Mouse (Mus musculus): Measurements from ENCODE around the gene Ifnar2.

Ifnar2 gene

DNA sequence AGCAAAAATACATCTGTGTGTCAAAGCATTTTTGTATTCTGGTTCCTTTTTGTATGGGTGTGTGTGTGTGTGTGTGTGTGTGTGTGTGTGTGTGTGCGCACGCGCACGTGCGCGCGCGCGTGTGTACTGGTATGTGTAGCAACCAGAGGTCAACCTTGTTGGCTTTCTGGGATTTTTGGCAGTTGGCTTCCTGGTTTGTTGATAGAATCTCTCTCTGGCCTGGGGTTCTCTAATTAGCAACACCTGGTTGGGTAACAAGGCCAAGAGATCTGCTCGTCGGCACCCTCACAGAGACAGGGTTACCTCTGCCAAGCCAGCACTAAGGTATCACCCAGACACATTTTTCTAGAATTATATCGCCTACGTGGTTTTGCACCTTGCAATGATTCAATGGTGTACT lies 13.1 kb upstream of the Ifnar2 start:
- DNase-seq = no peak

DNA sequence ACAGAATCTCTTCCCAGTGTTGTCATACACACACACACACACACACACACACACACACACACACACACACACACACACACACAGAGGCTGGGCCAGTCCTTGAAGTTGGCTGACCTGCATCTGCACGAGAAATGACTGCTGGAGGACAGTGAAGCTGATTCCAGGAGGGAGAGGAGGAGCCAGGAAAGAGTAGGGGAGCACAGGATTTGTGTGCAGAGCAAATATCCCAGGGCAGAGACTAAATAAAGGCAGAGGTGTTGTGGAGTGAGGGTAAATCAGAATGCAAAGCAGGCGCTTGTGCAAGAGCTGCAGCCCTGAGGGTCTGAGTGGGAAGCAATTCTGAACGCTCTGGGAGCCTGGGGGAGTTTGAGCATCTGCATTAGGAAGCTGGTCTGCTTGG lies 12.4 kb upstream of the Ifnar2 start:
- DNase-seq = no peak

DNA sequence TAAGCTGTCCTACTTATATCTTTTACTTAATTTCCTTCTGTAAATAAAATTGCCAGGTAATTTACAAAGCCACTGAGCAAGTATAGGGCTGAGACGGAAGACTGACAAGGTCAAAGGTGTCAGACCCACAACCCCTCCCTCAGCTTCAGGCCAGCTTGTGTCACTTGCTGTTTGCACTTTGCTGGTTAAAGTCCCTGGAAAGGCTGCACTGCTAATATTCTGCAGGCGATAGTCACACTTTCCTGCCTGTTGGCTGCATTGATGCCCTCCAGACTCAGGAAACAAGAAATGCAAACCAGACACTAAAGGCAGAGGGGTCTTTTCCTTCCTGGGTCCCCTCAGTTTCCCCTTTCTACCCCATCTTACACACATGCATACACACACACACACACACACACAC lies 10.6 kb upstream of the Ifnar2 start:
- DNase-seq = no peak

DNA sequence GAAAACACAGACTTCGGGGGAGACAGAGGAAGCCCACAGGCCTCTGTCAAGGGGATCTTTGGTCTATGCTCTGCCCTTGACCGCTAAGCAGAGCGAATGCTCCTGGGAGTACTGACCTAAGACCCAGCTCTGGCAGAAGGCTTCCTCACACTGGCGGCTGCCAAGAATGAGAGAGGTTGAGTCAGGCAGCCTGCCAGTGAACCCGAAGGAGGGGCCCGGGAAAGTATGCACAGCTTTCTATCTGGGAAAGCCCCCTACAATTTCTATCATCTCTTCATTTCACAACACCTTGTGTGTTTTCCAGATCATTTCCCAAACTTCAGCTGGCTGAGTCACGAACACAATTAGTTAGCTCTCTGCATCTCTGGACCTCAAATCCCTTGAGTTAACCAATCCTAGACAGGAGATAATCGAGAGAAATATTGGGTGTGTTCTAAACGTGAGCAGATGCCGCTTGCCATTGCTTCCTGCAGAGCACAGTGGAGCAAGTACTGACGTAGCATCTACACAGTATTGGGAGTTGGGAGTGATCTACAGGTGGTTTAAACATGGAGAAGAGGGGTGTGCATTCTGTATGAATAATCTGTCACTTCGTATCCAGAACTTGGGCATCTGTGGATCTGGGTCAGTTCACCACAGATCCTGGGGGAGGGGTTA lies 9.8 kb upstream of the Ifnar2 start:
- DNase-seq = no peak

DNA sequence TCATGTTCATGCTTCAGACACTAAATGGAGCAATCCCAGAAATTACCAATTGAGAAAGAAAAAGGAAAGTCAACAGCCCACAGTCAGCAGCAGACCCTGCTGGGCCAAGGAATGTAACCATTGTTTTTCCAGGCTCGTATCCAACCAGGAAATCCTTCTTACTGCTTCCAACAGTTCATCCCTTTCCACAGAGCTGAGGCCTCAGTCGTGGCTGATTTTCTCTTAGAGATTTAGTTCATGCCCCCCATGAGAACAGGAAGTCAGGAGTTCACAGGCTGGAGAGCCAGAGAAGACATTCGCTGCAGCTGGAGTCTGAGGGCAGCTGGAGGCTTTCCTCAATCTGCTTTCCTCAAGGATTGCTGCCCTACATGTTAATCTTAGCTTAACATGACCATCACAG lies 9.1 kb upstream of the Ifnar2 start:
- DNase-seq = no peak

DNA sequence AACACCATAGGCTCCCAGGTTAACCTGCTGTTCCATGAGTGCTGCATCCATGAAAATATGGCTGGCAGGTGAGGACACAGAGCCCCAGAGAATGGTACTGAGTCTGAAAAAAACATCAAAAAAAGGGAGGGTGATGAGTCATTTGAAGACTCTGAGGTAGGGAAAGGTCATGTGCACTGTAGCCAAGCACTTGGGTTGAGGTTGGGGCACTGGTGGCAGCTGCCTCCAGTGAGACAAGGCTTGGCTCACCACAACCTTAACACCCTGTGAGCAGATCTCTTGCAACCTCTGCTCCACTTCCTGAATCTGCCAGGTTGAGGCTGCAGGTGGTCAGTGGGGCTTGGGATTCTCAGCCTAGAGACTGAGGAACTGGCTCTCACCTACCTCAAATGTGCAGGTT lies 6.0 kb upstream of the Ifnar2 start:
- DNase-seq = peak; percentile 62

DNA sequence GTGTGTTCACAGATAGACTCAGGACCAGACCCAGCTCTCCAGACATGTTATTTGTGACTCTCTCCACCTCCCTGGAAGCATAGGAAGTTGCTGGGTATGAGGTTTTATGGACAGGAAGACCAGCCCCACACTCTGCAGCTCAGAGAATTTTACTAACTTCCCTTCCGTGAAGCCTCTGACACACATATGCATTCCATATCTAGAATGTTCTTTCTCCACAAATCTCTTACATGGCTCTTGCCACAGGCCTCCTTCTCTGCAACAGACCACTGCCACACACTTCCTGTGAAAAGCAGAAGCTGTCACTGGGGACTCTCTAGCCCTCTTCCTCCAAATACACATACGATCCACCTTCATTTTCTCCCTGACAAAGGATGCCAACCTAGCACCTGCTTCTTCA lies 5.5 kb upstream of the Ifnar2 start:
- DNase-seq = no peak

DNA sequence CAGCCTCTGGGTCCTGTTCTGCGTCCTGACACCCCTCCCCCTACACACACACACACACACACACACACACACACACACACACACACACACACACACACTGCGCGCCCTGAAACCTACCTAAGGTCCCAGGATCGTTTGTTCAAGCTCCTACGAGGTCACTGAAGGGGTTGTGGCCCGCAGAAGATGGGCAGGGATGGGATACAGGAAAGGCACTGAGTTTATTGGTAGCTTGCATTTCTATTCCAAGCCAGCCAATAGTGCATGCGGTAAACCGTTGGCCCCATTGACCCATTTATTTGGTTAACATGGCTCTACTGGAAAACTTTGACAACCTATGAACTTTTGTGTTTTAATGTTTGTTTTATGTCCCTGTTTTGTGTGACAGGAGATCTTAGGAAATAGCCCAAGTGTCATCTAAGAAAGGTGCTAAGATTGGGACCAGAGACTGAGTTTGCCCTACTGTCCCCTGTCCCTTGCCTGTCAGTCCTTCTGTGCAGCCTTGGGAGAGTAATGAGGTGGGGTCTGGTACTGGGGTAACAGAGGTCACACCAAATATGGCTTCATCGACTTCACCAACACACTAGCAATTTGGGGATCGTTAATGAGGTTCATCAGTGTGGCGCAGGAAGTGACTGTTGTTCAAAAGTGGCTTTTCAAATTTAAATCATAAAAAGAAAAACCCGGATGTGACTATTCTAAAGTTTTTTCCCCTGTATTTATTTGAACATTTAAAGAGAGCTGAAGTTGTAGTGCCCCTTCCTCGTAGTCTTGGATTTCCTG lies 1.1 kb downstream of the Ifnar2 start:
- peak; percentile 26 for DNase-seq

DNA sequence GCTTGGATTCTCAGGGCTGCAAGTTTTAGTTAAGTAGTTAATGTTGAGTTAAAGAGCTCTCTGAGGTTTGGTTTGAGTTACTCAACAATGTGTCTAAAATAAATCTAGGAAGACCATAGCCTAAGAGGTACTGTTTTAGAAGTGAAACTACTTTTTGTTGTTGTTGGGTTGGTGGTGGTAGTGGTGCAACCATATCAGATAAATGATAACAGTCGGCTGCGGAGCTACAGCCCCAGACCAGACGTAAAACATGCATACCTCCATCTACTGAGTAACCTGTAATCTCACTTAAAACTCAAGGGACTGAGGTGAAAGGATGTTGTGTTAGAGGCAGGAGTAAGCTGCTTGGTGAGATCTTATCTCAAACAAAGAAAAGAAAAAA lies 1.7 kb downstream of the Ifnar2 start:
- DNase-seq = no peak

DNA sequence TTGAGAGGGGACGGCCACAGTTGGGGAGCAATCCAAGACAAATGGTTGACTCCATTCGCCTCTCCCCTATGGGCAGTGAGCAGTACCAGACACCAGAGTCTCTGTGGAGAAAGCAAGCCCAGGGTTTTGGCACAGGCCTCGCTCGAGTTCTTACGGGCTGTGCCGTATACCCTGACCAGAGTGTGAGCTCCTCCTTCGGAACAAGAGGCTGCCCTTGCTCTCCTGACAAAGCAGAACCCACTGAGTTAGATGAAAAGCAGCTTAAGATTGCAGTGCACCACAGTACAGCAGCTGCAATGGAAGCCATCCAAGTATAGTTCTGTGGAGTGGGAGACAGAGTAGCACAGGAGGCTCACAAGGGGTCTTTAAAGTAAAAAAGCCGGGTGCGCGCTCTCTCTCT lies 4.1 kb downstream of the Ifnar2 start:
- no peak for DNase-seq

DNA sequence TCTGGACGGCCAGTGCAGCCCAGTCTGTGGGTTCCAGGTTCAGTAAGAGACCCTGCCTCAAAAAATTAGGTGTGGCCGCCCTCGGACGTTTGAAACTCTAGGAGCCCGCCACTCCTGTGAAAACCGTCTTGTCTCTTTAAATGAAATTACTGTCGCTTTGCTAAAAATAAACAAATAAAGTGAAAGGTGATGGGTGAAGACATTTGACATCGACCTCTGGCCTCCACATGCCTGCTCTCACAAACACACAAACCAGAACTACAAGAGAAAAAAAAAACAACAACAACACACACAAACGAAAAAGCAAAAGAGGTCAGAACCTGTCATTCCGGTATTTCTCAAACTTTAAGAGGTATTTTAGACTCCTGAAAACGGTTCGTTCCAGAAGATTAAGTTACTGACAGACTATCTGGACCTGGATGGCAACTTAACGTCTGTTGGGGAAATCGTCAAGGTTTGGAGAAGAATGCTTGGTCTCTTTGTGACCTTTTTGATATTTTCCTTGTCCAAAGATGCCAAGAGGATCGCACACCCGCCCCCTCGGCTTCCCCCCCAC lies 5.9 kb downstream of the Ifnar2 start:
- no peak for DNase-seq

DNA sequence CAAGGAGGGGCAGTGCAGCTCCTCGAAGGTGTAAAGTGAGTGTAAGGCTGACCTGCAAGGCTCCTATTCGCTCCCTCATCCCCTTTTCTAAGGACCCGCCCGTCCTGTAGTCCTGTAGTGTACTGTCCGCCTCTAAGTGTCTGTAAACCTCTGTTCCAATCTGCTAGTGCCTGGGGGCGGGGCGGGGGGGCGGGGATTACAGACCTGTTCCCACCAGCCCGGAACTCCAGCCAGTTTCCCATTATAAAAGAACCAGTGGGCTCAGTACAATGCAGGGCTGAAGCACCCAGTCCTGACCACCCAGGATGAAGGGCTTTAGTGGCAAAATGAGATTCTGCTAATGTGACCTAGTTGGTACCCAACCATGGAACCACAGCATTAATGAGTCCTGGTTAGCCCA lies 6.4 kb downstream of the Ifnar2 start:
- DNase-seq = no peak

DNA sequence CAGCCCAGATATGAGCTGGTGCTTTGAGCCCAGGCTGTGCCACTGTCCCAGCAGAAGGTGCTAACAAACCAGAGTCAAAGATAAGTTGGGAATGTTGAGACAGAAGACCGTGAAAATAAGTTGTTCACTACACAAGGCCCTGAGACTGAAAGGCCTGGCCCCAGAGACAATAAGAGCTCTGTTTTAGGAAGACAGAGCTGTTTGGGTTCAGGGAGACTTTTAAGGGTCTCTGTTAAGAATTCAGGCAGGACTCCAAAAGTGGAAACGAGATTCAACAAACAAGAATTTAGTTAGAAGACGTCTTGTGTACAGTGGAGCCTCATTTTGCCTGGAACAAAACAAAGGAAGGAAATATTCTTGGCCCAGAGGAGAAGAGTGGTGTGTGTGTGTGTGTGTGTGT lies 6.8 kb downstream of the Ifnar2 start:
- no peak for DNase-seq

DNA sequence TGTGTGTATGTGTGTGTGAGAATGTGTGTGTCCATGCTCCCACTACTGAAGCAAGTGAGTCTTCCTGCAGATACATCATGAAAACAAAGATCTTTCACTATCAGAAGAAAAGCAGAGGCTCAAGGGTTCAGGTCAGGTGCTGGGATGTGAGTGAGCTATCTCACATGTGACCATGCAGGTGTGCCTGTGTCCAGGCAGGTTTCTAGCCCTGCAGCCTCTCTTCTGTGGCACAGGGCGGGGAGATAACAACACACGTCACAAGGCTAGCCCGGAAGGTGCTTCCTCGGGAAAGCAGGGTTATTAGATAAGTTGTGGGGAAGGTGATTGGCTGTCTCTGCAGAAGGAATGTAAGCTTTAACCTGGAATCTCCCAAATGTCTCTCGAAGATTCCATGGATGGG lies 7.6 kb downstream of the Ifnar2 start:
- no peak for DNase-seq

DNA sequence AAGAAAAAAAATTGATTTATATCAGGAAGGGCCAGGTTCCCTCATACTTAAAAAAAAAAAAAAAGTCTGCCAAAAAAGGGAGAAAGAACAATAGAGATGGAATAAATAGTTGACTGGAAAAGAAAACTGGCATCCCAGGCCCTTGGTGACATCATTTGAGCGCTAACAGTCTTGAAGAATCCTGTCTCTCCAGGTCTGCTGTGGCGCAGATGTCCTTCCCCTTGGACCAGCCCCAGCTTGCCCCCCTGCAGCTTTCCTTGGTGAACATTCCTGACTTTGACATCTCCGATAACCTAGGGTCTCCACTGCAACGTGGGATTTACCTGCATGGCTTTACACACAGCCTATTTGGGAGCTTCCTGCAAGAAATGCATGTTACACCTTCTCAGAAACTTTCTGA lies 9.0 kb downstream of the Ifnar2 start:
- DNase-seq = no peak

DNA sequence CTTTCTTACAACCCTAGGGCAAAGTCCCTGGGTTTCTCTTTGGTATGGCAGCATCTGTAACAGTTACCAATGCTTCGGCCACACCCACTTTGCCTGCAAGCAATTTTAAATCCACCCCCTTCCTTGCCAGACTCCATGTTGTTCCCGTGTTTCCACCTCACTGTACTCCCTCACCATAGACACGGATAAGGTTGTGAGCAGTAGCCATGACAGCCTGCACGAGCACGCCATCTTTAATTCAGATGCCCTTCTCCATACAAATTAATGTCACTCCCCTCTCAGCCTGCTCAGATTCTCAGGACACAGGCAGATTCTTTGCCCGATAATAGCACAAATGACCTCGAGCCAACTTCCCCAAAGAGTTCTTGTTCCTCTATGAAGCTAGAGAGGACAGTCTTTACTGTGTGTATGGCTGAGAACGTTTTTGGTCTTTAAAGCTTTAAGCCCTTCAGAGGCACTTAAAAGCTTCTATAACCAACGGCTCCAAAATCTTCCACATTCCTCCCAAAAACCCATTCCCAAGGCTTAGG lies 9.7 kb downstream of the Ifnar2 start:
- DNase-seq = no peak

DNA sequence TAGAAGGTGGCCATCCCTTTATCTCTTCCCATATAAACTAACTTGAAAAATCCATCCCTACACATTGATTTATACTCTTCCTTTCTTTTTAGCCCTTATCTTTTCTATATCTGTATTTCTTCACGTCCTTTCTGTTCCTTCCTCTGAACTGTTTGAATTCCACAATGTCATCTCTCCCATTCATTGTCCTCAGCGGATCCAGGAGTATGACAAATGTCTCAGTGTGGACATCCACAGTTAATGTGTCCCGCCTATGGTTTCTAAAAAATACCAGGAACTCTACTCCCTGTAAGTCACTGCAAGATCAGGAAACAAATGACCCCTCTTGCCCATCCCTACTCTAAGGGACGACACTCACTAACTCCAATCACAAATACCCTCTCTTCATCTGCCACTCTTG lies 11.6 kb downstream of the Ifnar2 start:
- no peak for DNase-seq

DNA sequence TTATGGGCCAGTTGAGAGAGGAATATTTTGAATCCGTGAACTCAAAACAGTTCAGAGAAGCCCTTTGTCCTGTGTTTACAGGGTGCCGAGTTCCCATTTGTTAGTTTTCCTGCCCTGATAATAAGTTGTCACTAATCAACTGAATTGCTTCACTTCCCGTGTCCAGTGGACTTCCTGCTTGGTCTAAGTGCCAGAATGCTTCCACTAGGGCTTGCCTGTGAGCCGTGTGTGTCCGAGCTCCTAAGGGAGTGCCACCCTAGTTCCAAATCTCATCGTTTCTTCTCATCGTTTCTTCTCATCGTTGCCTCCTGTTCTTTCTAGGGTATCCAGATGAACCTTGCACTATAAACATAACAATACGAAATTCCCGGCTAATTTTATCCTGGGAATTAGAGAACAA lies 13.0 kb downstream of the Ifnar2 start:
- no peak for DNase-seq

DNA sequence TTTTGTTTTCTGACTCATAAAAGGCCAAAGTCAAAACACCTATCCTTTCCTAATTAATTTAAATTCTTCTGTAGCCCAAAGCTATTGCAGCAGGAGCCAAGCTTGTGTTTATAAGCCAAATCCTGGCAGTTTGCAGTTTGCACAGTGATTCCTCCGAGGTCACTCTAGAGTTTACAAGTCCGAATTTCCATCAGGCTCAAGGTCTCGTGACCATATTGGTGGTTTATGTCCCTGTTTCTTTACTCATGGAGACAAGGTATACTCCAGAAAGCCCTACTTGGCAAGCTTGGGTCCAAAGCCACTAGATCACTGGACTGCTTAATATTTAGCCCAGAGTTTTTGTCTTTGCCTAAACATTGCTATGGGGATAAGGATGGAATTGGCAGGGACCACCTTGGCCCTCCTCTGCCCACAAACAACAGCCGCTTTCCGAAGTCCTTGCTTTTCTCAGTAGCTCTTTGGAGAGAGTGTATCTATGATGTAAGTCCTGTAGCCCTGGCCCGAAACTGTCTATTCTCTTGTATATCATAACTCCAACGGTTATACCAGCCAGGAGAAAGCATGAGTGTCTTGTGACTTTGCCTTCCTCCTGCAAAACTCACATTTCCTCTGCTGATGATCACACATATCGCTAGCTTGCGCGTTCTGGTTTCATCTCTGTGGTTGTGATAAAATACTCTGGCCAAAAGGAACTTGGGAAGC lies 14.0 kb downstream of the Ifnar2 start:
- DNase-seq = no peak

DNA sequence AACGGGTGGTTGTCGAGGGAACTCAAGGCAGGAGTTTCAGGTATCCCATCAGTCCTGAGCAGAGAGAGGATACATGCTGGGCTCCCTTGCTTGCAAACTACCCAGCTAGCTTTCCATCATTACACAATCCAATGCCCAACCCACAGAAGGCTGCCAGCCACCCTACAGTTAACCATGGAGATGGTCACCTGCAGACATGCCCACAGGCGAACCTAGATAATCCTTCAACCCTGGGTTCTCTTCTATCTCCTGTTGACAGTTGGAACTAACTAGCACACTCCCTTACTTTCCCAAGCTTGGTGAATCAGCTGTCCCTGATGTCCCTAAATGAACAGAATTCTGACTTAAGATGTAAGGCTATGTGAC lies 14.5 kb downstream of the Ifnar2 start:
- no peak for DNase-seq

DNA sequence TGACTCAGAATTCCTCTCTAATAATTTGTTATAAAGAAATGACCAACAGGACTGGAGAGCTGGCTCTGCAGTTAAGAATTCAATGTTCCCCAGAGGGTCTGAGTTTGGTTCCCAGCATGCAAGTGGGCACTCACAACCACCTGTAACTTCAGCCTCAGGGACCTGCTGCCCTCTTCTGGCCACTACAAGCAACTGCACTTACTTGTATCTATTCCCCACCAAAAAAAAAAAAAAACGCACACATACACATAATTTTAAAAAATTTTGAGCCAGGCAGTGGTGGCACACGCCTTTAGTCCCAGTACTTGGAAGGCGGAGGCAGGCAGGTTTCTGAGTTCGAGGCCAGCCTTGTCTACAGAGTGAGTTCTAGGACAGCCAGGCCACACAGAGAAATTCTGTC lies 17.5 kb downstream of the Ifnar2 start:
- DNase-seq = peak; percentile 32

DNA sequence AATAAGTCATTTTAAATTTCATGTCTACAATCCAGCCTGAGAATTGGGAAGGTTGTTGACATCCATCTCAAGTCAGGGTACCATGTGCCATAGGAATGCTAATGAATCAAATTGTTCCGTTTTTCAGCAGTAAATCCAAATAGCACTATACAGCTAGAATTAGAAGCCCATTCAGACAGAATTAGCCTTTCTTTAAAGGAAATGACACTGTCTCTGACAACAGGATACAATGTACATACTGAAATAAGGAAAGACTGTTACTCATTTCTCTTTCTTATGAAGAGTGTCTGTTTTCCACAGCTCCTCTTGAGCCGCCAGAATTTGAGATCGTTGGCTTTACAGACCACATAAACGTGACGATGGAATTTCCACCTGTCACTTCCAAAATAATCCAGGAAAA lies 18.8 kb downstream of the Ifnar2 start, which contains the start of gene Gm21970:
Gene Gm21970, plus strand, starts transcription at position 301 of the 400 bp plus-strand sequence.
- no peak for DNase-seq

DNA sequence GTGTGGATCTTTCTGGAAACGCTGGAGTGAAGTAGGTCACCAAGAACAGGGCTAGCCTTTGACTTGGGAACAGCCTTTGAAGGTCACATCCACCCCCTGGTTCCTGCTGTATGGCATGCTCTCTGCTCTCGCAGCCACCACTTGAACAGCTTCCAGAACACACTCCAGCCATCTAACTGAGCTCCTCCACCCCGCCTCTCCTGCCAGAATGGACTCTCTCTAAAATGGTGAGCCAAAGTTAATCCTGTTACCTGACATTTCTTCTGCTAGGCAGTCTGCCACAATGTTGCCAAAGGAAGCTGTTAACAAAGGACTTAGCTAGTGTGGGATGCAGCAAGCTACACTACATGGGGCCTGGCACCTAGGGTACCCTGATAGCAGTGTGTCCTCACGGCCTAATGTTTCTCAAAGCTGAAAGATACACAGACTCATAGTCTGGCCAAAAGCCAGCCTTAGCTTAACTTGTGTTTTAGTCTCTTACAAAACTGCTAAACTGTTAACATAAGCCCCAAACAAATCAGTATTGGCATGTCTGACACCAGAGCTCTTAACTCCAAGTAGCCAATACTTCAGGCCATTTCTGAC lies 22.3 kb downstream of the Ifnar2 start:
- no peak for DNase-seq
